Mouse (Mus musculus): ENCODE measurements around the gene Cd300ld. TPM values are rescaled to one million over a fixed set of nuclear protein-coding genes. Genes with fewer than 3 reads are reported as not detected.

Cd300ld gene
- polyA plus RNA-seq, 1 experiment from 2014 or later: 0.40 TPM

DNA sequence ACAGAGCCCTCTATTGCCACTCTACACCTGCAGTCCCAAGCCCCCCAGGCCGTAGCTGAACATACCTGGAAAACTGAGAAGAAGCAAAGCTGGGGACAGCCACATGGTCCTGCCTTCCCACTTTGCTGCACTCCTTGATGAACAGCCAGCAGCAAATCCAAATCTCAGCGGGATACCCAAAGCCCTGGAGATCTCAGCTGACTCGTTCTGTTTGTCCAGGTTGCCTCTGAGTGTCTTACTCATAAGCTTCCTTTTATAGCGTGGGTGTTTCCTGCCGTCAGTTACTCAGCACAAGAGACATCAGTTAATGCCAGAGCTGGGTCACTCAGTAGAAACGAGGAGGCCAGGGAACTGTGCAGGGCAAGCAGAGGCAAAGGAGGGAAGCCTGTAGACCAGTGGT lies 55.6 kb downstream of the Cd300ld start, which contains the start of gene Cd300lb:
Cd300lb (minus strand) TSS at position 243 of the 400 bp plus-strand sequence.
- H3K4me2 ChIP-seq: no peak within 1 kb of the TSS
- no peak within 1 kb of the TSS for H3K9ac ChIP-seq
- no peak for ATAC-seq (ENCODE audit: extremely low read depth, insufficient number of reproducible peaks, low FRiP score, low TSS enrichment)
- 39% methylated on average over 6 of the region's 6 CpGs for WGBS
- H3K27me3 ChIP-seq (replicated peaks): no peaks in the 10 kb centered on the region
- no peak within 1 kb of the TSS for H3K27ac ChIP-seq (replicated peaks)
- peaks cover 13% of the 10 kb centered on the region for H3K4me1 ChIP-seq
- H3K36me3 ChIP-seq: no peaks in the 10 kb centered on the region
- H3K9me3 ChIP-seq: no peaks in the 10 kb centered on the region
- H3K4me3 ChIP-seq: no peak within 1 kb of the TSS

DNA sequence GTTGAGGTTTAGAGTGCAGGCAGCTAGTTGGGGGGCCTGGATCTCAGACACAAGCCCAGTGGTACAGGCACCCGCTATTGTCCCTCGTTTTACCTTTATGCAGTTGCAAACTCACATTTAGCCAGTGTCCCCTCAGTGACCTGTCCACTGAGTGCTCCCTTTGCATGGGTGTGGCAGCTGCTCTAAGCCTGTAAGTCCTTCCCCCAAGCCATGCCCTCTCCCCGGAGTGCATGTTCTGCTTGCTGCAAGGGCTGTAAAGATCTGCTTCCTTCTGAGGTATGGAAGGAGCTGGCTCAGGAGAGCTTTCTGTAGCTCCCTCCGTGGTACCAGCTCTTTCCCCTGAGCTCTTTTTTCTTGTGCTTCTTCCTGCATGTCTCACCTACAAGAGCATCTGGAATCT lies 56.1 kb downstream of the Cd300ld start:
- ATAC-seq (ENCODE audit: extremely low read depth, insufficient number of reproducible peaks, low FRiP score, low TSS enrichment): no peak

More for the DNA sequence above, 56.1 kb downstream of the Cd300ld start:
- Histone ChIP-seq H3K27me3 (replicated peaks) (no peaks in the 10 kb centered on the region), H3K4me2 (no peak overlapping the region), H3K9me3 (no peaks in the 10 kb centered on the region), H3K4me3 (no peak overlapping the region), H3K9ac (no peak overlapping the region), H3K27ac (replicated peaks) (no peak overlapping the region), H3K4me1 (peaks cover 19% of the 10 kb centered on the region), H3K36me3 (no peaks in the 10 kb centered on the region)
- 66% methylated on average over 4 of the region's 4 CpGs for WGBS

Other genes starting within 250 kb of the Cd300ld start
- 0.17 TPM in 1 of 2 replicates, not detected in the other for gene Kif19a, start 224.5 kb downstream of the Cd300ld start, polyA plus RNA-seq (2015; fragmentation: Nextera tagmentation; extraction: Ambion mirVana)
- 0.24 TPM in 1 of 2 replicates, not detected in the other for gene Btbd17, start 194.0 kb downstream of the Cd300ld start, polyA plus RNA-seq (2015; fragmentation: Nextera tagmentation; extraction: Ambion mirVana)
- gene Gpr142, start 191.0 kb downstream of the Cd300ld start, polyA plus RNA-seq (2015; fragmentation: Nextera tagmentation; extraction: Ambion mirVana): not detected in 2 replicates
- 20.6 and 20.7 TPM in 2 replicates for gene Gprc5c, start 138.8 kb downstream of the Cd300ld start, polyA plus RNA-seq (2015; fragmentation: Nextera tagmentation; extraction: Ambion mirVana)
- gene Cd300a, start 99.9 kb downstream of the Cd300ld start, polyA plus RNA-seq (2015; fragmentation: Nextera tagmentation; extraction: Ambion mirVana): 0.82 and 1.4 TPM in 2 replicates
- 0.45 and 0.49 TPM in 2 replicates for gene Cd300lb, start 55.5 kb downstream of the Cd300ld start, polyA plus RNA-seq (2015; fragmentation: Nextera tagmentation; extraction: Ambion mirVana)
- not detected in 2 replicates for gene Cd300c, start 20.8 kb downstream of the Cd300ld start, polyA plus RNA-seq (2015; fragmentation: Nextera tagmentation; extraction: Ambion mirVana)
- 1.6 and 1.9 TPM in 2 replicates for gene Cd300c2, start 12.0 kb upstream of the Cd300ld start, polyA plus RNA-seq (2015; fragmentation: Nextera tagmentation; extraction: Ambion mirVana)
- gene Cd300ld2, start 26.3 kb upstream of the Cd300ld start, polyA plus RNA-seq (2015; fragmentation: Nextera tagmentation; extraction: Ambion mirVana): not detected in 2 replicates
- not detected in 2 replicates for gene Cd300ld4, start 37.1 kb upstream of the Cd300ld start, polyA plus RNA-seq (2015; fragmentation: Nextera tagmentation; extraction: Ambion mirVana)
- not detected in 2 replicates for gene Cd300ld5, start 47.8 kb upstream of the Cd300ld start, polyA plus RNA-seq (2015; fragmentation: Nextera tagmentation; extraction: Ambion mirVana)
- not detected in 2 replicates for gene Cd300ld3, start 58.5 kb upstream of the Cd300ld start, polyA plus RNA-seq (2015; fragmentation: Nextera tagmentation; extraction: Ambion mirVana)
- not detected in 2 replicates for gene Cd300e, start 72.3 kb upstream of the Cd300ld start, polyA plus RNA-seq (2015; fragmentation: Nextera tagmentation; extraction: Ambion mirVana)
- gene Rab37, start 101.5 kb upstream of the Cd300ld start, polyA plus RNA-seq (2015; fragmentation: Nextera tagmentation; extraction: Ambion mirVana): 1.2 and 1.7 TPM in 2 replicates
- 0.37 and 0.38 TPM in 2 replicates for gene Cd300lf, start 144.1 kb upstream of the Cd300ld start, polyA plus RNA-seq (2015; fragmentation: Nextera tagmentation; extraction: Ambion mirVana)
- 23.1 and 24.4 TPM in 2 replicates for gene Slc9a3r1, start 173.4 kb upstream of the Cd300ld start, polyA plus RNA-seq (2015; fragmentation: Nextera tagmentation; extraction: Ambion mirVana)
- gene Tmem104, start 197.6 kb upstream of the Cd300ld start, polyA plus RNA-seq (2015; fragmentation: Nextera tagmentation; extraction: Ambion mirVana): 7.1 and 7.7 TPM in 2 replicates
- 13.8 and 19.0 TPM in 2 replicates for gene Nat9, start 197.9 kb upstream of the Cd300ld start, polyA plus RNA-seq (2015; fragmentation: Nextera tagmentation; extraction: Ambion mirVana)

All from heart, embryonic 13.5 days (tissue).